Mouse (Mus musculus) urinary bladder, postnatal 36 days (tissue): Measurements from ENCODE around the gene Homer3.
A peak's percentile ranks its signal among the peaks of the same experiment; 100 is the strongest.

Experiments used
- DNase-seq, 2 experiments: peaks; one replicate each; pipeline ENCODE4 v3.0.0; 2022; ENCODE audit warnings: low spot score in 2 of 2, mixed read lengths in 1 of 2

Homer3 gene

GRCm38 (mm10) chr8:70282603-70283135 lies at the start of gene Homer3:
Homer3 (plus strand) TSS chr8:70282827.
- DNase-seq: peak; percentile 83 to 90

GRCm38 (mm10) chr8:70233606-70234005 lies 49.0 kb upstream of the Homer3 start:
- no peak for DNase-seq

GRCm38 (mm10) chr8:70234080-70234780 lies 48.4 kb upstream of the Homer3 start, which contains the start of the genes Sugp2 and Armc6:
Sugp2 (plus strand) TSS chr8:70234226.
Armc6 (minus strand) TSS chr8:70234466.
- DNase-seq: peak; percentile 89 to 94

- DNase-seq: no peak
Observed at GRCm38 (mm10) chr8:70234781-70235128, 47.9 kb upstream of the Homer3 start.

- DNase-seq: peak in 1 of 2 experiments; percentile 37
Observed at GRCm38 (mm10) chr8:70237842-70238241, 44.8 kb upstream of the Homer3 start.

- peak in 1 of 2 experiments; percentile 19 for DNase-seq
Observed at GRCm38 (mm10) chr8:70240642-70241041, 42.0 kb upstream of the Homer3 start.

- no peak for DNase-seq
Observed at GRCm38 (mm10) chr8:70246622-70247021, 36.0 kb upstream of the Homer3 start.

GRCm38 (mm10) chr8:70247841-70248240 lies 34.8 kb upstream of the Homer3 start:
- no peak for DNase-seq

GRCm38 (mm10) chr8:70254628-70255027 lies 28.0 kb upstream of the Homer3 start:
- DNase-seq: no peak

- DNase-seq: no peak
Observed at GRCm38 (mm10) chr8:70257456-70257855, 25.2 kb upstream of the Homer3 start.

GRCm38 (mm10) chr8:70258600-70258999 lies 24.0 kb upstream of the Homer3 start:
- no peak for DNase-seq

GRCm38 (mm10) chr8:70259043-70259442 lies 23.6 kb upstream of the Homer3 start:
- no peak for DNase-seq

GRCm38 (mm10) chr8:70267674-70268073 lies 15.0 kb upstream of the Homer3 start:
- no peak for DNase-seq

GRCm38 (mm10) chr8:70268311-70268710 lies 14.3 kb upstream of the Homer3 start:
- DNase-seq: no peak

GRCm38 (mm10) chr8:70268799-70269565 lies 13.6 kb upstream of the Homer3 start:
- no peak for DNase-seq

GRCm38 (mm10) chr8:70272949-70273348 lies 9.7 kb upstream of the Homer3 start:
- DNase-seq: no peak

GRCm38 (mm10) chr8:70274350-70274749 lies 8.3 kb upstream of the Homer3 start:
- DNase-seq: no peak

- no peak for DNase-seq
Observed at GRCm38 (mm10) chr8:70276476-70276875, 6.2 kb upstream of the Homer3 start.

GRCm38 (mm10) chr8:70278175-70278574 lies 4.5 kb upstream of the Homer3 start:
- no peak for DNase-seq

GRCm38 (mm10) chr8:70279266-70279665 lies 3.4 kb upstream of the Homer3 start:
- no peak for DNase-seq

- DNase-seq: no peak
Observed at GRCm38 (mm10) chr8:70281001-70281400, 1.6 kb upstream of the Homer3 start.

- DNase-seq: peak; percentile 49 to 55
Observed at GRCm38 (mm10) chr8:70283136-70284077, 780 bp downstream of the Homer3 start.
